Comparison of ENCODE assay signal across 22 mouse cellular contexts in genomic region chr3:85212751-85213350, GRCm38 (mm10).
DNase-seq lines count a peak whose midpoint lies in the region; ATAC-seq and TF ChIP-seq lines count a peak whose summit lies in the region.
"Had no signal": no experiment of that assay in that cellular context is flagged by ENCODE, and none has a peak within 500 bp of the region (broad histone marks: within the 10 kb centered on the region; RNA-seq: fewer than 3 reads in every experiment).

No protein-coding gene starts in this region.

- H3K4me2 ChIP-seq in heart, embryonic 12.5 days, result no peak overlapping the region
- no peak overlapping the region for H3K4me2 ChIP-seq in midbrain, postnatal 0 days (ENCODE audit: low read depth, low read length, poor library complexity, severe bottlenecking)
- H3K4me2 ChIP-seq in midbrain, embryonic 14.5 days (ENCODE audit: low read length), result no peak overlapping the region
- no peak overlapping the region for H3K4me2 ChIP-seq in heart, embryonic 14.5 days (ENCODE audit: low read length)
- H3K4me2 ChIP-seq: forebrain, embryonic 12.5 days; hindbrain, embryonic 15.5 days; intestine, embryonic 15.5 days; limb, embryonic 15.5 days; liver, embryonic 15.5 days; midbrain, embryonic 13.5 days; neural tube, embryonic 15.5 days had no signal

- no peaks in the 10 kb centered on the region for H3K9me3 ChIP-seq in heart, embryonic 12.5 days (replicated peaks)
- H3K9me3 ChIP-seq in midbrain, postnatal 0 days (ENCODE audit: low read length), result no peaks in the 10 kb centered on the region
- no peaks in the 10 kb centered on the region for H3K9me3 ChIP-seq in midbrain, embryonic 14.5 days (ENCODE audit: control insufficient read depth, low read length)
- no peaks in the 10 kb centered on the region for H3K9me3 ChIP-seq in heart, embryonic 14.5 days (ENCODE audit: control insufficient read depth, low read length)
- H3K9me3 ChIP-seq: forebrain, embryonic 12.5 days; hindbrain, embryonic 15.5 days; intestine, embryonic 15.5 days; limb, embryonic 15.5 days; liver, embryonic 15.5 days; midbrain, embryonic 13.5 days; neural tube, embryonic 15.5 days had no signal

- H3K4me3 ChIP-seq in heart, embryonic 12.5 days, result no peak overlapping the region
- no peak overlapping the region for H3K4me3 ChIP-seq in midbrain, postnatal 0 days (ENCODE audit: low read depth, low read length)
- H3K4me3 ChIP-seq in midbrain, embryonic 14.5 days (replicated peaks; ENCODE audit: low read depth, low read length), result no peak overlapping the region
- H3K4me3 ChIP-seq in heart, embryonic 14.5 days (ENCODE audit: control insufficient read depth in 1 of 2, insufficient read depth in 1 of 2, low read depth in 1 of 2, low read length in 2 of 2), result no peak overlapping the region
- H3K4me3 ChIP-seq: forebrain, embryonic 12.5 days; hindbrain, embryonic 15.5 days; intestine, embryonic 15.5 days; limb, embryonic 15.5 days; liver, embryonic 15.5 days; midbrain, embryonic 13.5 days; myocyte; neural tube, embryonic 15.5 days had no signal

- peak; percentile 95 for DNase-seq in heart, adult 11 months
- DNase-seq in midbrain, postnatal 0 days (ENCODE audit: low spot score), result peak; percentile 9
- no peak for DNase-seq in midbrain, embryonic 14.5 days
- no peak for DNase-seq in Muller cell, postnatal 12 days (ENCODE audit: inconsistent ontology term)
- no peak for DNase-seq in kidney, adult 9 months
- DNase-seq: cerebellum, adult 9-11 months; embryo, embryonic 11 days; gastrocnemius, postnatal 10 days; kidney, postnatal 4 days; thymus, postnatal 14 days had no signal

- no peaks in the 10 kb centered on the region for H3K36me3 ChIP-seq in heart, embryonic 12.5 days
- no peaks in the 10 kb centered on the region for H3K36me3 ChIP-seq in midbrain, postnatal 0 days (ENCODE audit: insufficient read depth, low read length)
- H3K36me3 ChIP-seq in midbrain, embryonic 14.5 days (ENCODE audit: control insufficient read depth, insufficient read depth, low read length), result no peaks in the 10 kb centered on the region
- H3K36me3 ChIP-seq in heart, embryonic 14.5 days (ENCODE audit: control insufficient read depth, insufficient read depth, low read length), result no peaks in the 10 kb centered on the region
- H3K36me3 ChIP-seq: forebrain, embryonic 12.5 days; hindbrain, embryonic 15.5 days; intestine, embryonic 15.5 days; limb, embryonic 15.5 days; liver, embryonic 15.5 days; midbrain, embryonic 13.5 days; neural tube, embryonic 15.5 days had no signal

- TF ChIP-seq CTCF in midbrain, postnatal 0 days (IDR thresholded peaks at IDR 0.05), result no peak

- no peaks in the 10 kb centered on the region for H3K27me3 ChIP-seq in heart, embryonic 12.5 days (replicated peaks)
- no peaks in the 10 kb centered on the region for H3K27me3 ChIP-seq in midbrain, postnatal 0 days (ENCODE audit: insufficient read depth, low read length)
- H3K27me3 ChIP-seq in midbrain, embryonic 14.5 days (ENCODE audit: control insufficient read depth, insufficient read depth, low read length), result no peaks in the 10 kb centered on the region
- no peaks in the 10 kb centered on the region for H3K27me3 ChIP-seq in heart, embryonic 14.5 days (ENCODE audit: control insufficient read depth, insufficient read depth, low read length)
- H3K27me3 ChIP-seq: forebrain, embryonic 12.5 days; hindbrain, embryonic 15.5 days; intestine, embryonic 15.5 days; limb, embryonic 15.5 days; liver, embryonic 15.5 days; midbrain, embryonic 13.5 days; neural tube, embryonic 15.5 days had no signal

- H3K4me1 ChIP-seq in heart, embryonic 12.5 days (replicated peaks), result peaks cover 33% of the 10 kb centered on the region
- no peaks in the 10 kb centered on the region for H3K4me1 ChIP-seq in midbrain, postnatal 0 days (ENCODE audit: insufficient read depth, low read length)
- peaks cover 3% of the 10 kb centered on the region; the same call in 1 of the 2 replicates for H3K4me1 ChIP-seq in midbrain, embryonic 14.5 days (ENCODE audit: control insufficient read depth, insufficient read depth, low read length)
- peaks cover 19 to 21% of the 10 kb centered on the region in 2 experiments for H3K4me1 ChIP-seq in heart, embryonic 14.5 days (ENCODE audit: control insufficient read depth in 2 of 2, insufficient read depth in 2 of 2, low read length in 2 of 2)
- H3K4me1 ChIP-seq: forebrain, embryonic 12.5 days; hindbrain, embryonic 15.5 days; liver, embryonic 15.5 days; midbrain, embryonic 13.5 days; neural tube, embryonic 15.5 days had no signal

- 44% methylated on average over 9 of the region's 9 CpGs for WGBS in heart, embryonic 12.5 days
- WGBS in midbrain, postnatal 0 days, result 78% methylated on average over 9 of the region's 9 CpGs
- 87% methylated on average over 9 of the region's 9 CpGs for WGBS in midbrain, embryonic 14.5 days
- 40% methylated on average over 9 of the region's 9 CpGs for WGBS in heart, embryonic 14.5 days

- H3K27ac ChIP-seq in heart, embryonic 12.5 days (ENCODE audit: poor library complexity, severe bottlenecking), result no peak overlapping the region; the same call in 1 of the 2 replicates
- H3K27ac ChIP-seq in midbrain, postnatal 0 days (ENCODE audit: low read depth, low read length), result no peak overlapping the region
- H3K27ac ChIP-seq in midbrain, embryonic 14.5 days (replicated peaks; ENCODE audit: low read depth, low read length), result no peak overlapping the region
- peak overlapping the region; percentile 39 to 61; a peak in 3 of 4 replicates for H3K27ac ChIP-seq in heart, embryonic 14.5 days (replicated peaks in 1 of 2; ENCODE audit: control insufficient read depth in 1 of 2, insufficient read depth in 1 of 2, low read depth in 2 of 2, low read length in 2 of 2)
- H3K27ac ChIP-seq: forebrain, embryonic 12.5 days; hindbrain, embryonic 15.5 days; intestine, embryonic 15.5 days; limb, embryonic 15.5 days; liver, embryonic 15.5 days; midbrain, embryonic 13.5 days; neural tube, embryonic 15.5 days had no signal

- no peak for ATAC-seq in heart, embryonic 12.5 days (ENCODE audit: insufficient number of reproducible peaks, low FRiP score)
- ATAC-seq in midbrain, postnatal 0 days (ENCODE audit: low FRiP score), result no peak
- ATAC-seq in midbrain, embryonic 14.5 days (ENCODE audit: low FRiP score, low TSS enrichment), result no peak
- ATAC-seq in heart, embryonic 14.5 days (ENCODE audit: insufficient number of reproducible peaks, insufficient read depth, low FRiP score, low read depth), result no peak
- ATAC-seq: intestine, embryonic 15.5 days; lung, postnatal 0 days; midbrain, embryonic 13.5 days; Patski had no signal

- H3K9ac ChIP-seq in heart, embryonic 12.5 days, result no peak overlapping the region
- no peak overlapping the region for H3K9ac ChIP-seq in midbrain, postnatal 0 days (replicated peaks; ENCODE audit: low read length, poor library complexity, severe bottlenecking)
- H3K9ac ChIP-seq in midbrain, embryonic 14.5 days (replicated peaks; ENCODE audit: low read length), result no peak overlapping the region
- H3K9ac ChIP-seq in heart, embryonic 14.5 days (ENCODE audit: low read length), result no peak overlapping the region
- H3K9ac ChIP-seq: forebrain, embryonic 12.5 days; hindbrain, embryonic 15.5 days; intestine, embryonic 15.5 days; limb, embryonic 15.5 days; liver, embryonic 15.5 days; midbrain, embryonic 13.5 days; neural tube, embryonic 15.5 days had no signal

Comparison
In these comparisons a context has a peak if more than half of its experiments do, and no peak if none do; other contexts are left out.
1. DNase-seq: peak in heart, adult 11 months (single experiment) and midbrain, postnatal 0 days (single experiment); none in midbrain, embryonic 14.5 days (single experiment), Muller cell, postnatal 12 days (single experiment) and kidney, adult 9 months (single experiment).
2. H3K27ac ChIP-seq: peak in heart, embryonic 14.5 days (2 of 2); none in heart, embryonic 12.5 days (single experiment), midbrain, postnatal 0 days (single experiment) and midbrain, embryonic 14.5 days (single experiment).